Mouse (Mus musculus) brain, embryonic 14.5 days (tissue): ENCODE measurements at regions not wholly inside any gene's neighbourhood (a gene's known extent, or its start where the extent isn't known, plus 50 kb on each side); places are given as distances from the start of the nearest gene placed in this dataset.
A peak's percentile ranks its signal among the peaks of the same experiment; 100 is the strongest.

Experiments used
- DNase-seq: peaks from one replicate; pipeline ENCODE4 v3.0.0-alpha.2; 2011; ENCODE audit warnings: low read depth
- CTCF ChIP-seq: fragments of 200-500 bp; IDR thresholded peaks from 2 replicates; pipeline ENCODE4 v1.5.1; 2012; ENCODE audit warnings: inconsistent platforms, mild to moderate bottlenecking, moderate library complexity, borderline replicate concordance; ENCODE audit not compliant: insufficient read depth, insufficient read length; ENCODE audit errors: extremely low read depth
- POLR2A ChIP-seq: fragments of 200-500 bp; IDR thresholded peaks from 2 replicates; pipeline ENCODE4 v1.6.1; 2012; ENCODE audit warnings: mild to moderate bottlenecking, inconsistent platforms, borderline replicate concordance; ENCODE audit not compliant: poor library complexity, insufficient read depth, insufficient read length, severe bottlenecking; ENCODE audit errors: extremely low read depth

GRCm38 (mm10) chr8:44155705-44156321 lies 446.0 kb upstream of the Adam34 start:
- TF ChIP-seq CTCF (no peak), POLR2A (no peak)

GRCm38 (mm10) chr8:44165115-44165514 lies 455.3 kb upstream of the Adam34 start:
- TF ChIP-seq CTCF (no peak), POLR2A (no peak)
- DNase-seq: no peak

More at GRCm38 (mm10) chr8:44155705-44156321, 446.0 kb upstream of the Adam34 start:
- DNase-seq: peak; percentile 7

GRCm38 (mm10) chr8:44177016-44177415 lies 467.2 kb upstream of the Adam34 start:
- peak; percentile 62 for DNase-seq
- TF ChIP-seq POLR2A (no peak), CTCF (no peak)

- no peak for DNase-seq
- no peak for TF ChIP-seq POLR2A
- TF ChIP-seq CTCF: no peak
These were observed 492.4 kb upstream of the Adam34 start for GRCm38 (mm10) chr8:44202228-44202627.

- peak; percentile 45 for DNase-seq
- TF ChIP-seq CTCF: no peak
- TF ChIP-seq POLR2A: no peak
These were observed 496.7 kb upstream of the Adam34 start for GRCm38 (mm10) chr8:44206391-44207170.

- DNase-seq: no peak
These were observed 512.5 kb upstream of the Adam34 start for GRCm38 (mm10) chr8:44222346-44222745.

GRCm38 (mm10) chr8:44252393-44252792 lies 542.5 kb upstream of the Adam34 start:
- DNase-seq: no peak
- no peak for TF ChIP-seq POLR2A
- no peak for TF ChIP-seq CTCF

More at GRCm38 (mm10) chr8:44222346-44222745, 512.5 kb upstream of the Adam34 start:
- TF ChIP-seq CTCF (no peak), POLR2A (no peak)

- TF ChIP-seq POLR2A: no peak
- TF ChIP-seq CTCF: no peak
- peak; percentile 2 for DNase-seq
These were observed 547.2 kb upstream of the Adam34 start for GRCm38 (mm10) chr8:44257051-44257450.

- no peak for TF ChIP-seq CTCF
- no peak for TF ChIP-seq POLR2A
These were observed 551.2 kb upstream of the Adam34 start for GRCm38 (mm10) chr8:44261039-44261438.

GRCm38 (mm10) chr8:44273300-44273699 lies 563.5 kb upstream of the Adam34 start:
- TF ChIP-seq CTCF: no peak
- no peak for TF ChIP-seq POLR2A
- DNase-seq: no peak

More at GRCm38 (mm10) chr8:44261039-44261438, 551.2 kb upstream of the Adam34 start:
- no peak for DNase-seq

- TF ChIP-seq POLR2A: no peak
- no peak for TF ChIP-seq CTCF
- DNase-seq: no peak
These were observed 608.4 kb upstream of the Adam34 start for GRCm38 (mm10) chr8:44318216-44318615.
